Mouse (Mus musculus) lung, postnatal 36 days (tissue): ENCODE data around the gene Spata21.

Experiments
- DNase-seq: peaks from one replicate; pipeline ENCODE4 v3.0.0; 2022; ENCODE audit warnings: mixed read lengths

The Spata21 gene

GRCm38 (mm10) chr4:141076761-141077506 lies 11.2 kb upstream of the Spata21 start:
- peak; percentile 67 for DNase-seq

GRCm38 (mm10) chr4:141077681-141078509 lies 10.2 kb upstream of the Spata21 start, which contains the start of gene Necap2:
Necap2 (minus strand) TSS chr4:141078357.
- DNase-seq, result peak; percentile 97

GRCm38 (mm10) chr4:141078510-141079137 lies 9.5 kb upstream of the Spata21 start:
- no peak for DNase-seq

GRCm38 (mm10) chr4:141086862-141087261 lies 1.3 kb upstream of the Spata21 start:
- no peak for DNase-seq

- DNase-seq, result no peak
Observed at GRCm38 (mm10) chr4:141088714-141089113, 581 bp downstream of the Spata21 start.

GRCm38 (mm10) chr4:141095016-141095415 lies 6.9 kb downstream of the Spata21 start:
- DNase-seq, result no peak

- DNase-seq, result no peak
Observed at GRCm38 (mm10) chr4:141096710-141097109, 8.6 kb downstream of the Spata21 start.

- no peak for DNase-seq
Observed at GRCm38 (mm10) chr4:141098935-141099334, 10.8 kb downstream of the Spata21 start.

- no peak for DNase-seq
Observed at GRCm38 (mm10) chr4:141099956-141100355, 11.8 kb downstream of the Spata21 start.

GRCm38 (mm10) chr4:141101291-141101690 lies 13.2 kb downstream of the Spata21 start:
- DNase-seq, result no peak

GRCm38 (mm10) chr4:141101855-141102254 lies 13.7 kb downstream of the Spata21 start:
- DNase-seq, result peak; percentile 59

- DNase-seq, result no peak
Observed at GRCm38 (mm10) chr4:141106526-141107183, 18.5 kb downstream of the Spata21 start.

GRCm38 (mm10) chr4:141108196-141108732 lies 20.1 kb downstream of the Spata21 start:
- no peak for DNase-seq

- DNase-seq, result peak; percentile 64
Observed at GRCm38 (mm10) chr4:141113831-141114230, 25.7 kb downstream of the Spata21 start.

GRCm38 (mm10) chr4:141114521-141114981 lies 26.4 kb downstream of the Spata21 start:
- peak; percentile 74 for DNase-seq

GRCm38 (mm10) chr4:141115398-141115797 lies 27.3 kb downstream of the Spata21 start:
- no peak for DNase-seq

- DNase-seq, result no peak
Observed at GRCm38 (mm10) chr4:141118691-141119090, 30.6 kb downstream of the Spata21 start.

GRCm38 (mm10) chr4:141120700-141121099 lies 32.6 kb downstream of the Spata21 start:
- peak; percentile 67 for DNase-seq

GRCm38 (mm10) chr4:141122663-141123062 lies 34.5 kb downstream of the Spata21 start:
- DNase-seq, result no peak

GRCm38 (mm10) chr4:141123065-141123464 lies 34.9 kb downstream of the Spata21 start:
- DNase-seq, result no peak

GRCm38 (mm10) chr4:141129190-141129710 lies 41.1 kb downstream of the Spata21 start:
- no peak for DNase-seq

GRCm38 (mm10) chr4:141130704-141131342 lies 42.7 kb downstream of the Spata21 start:
- DNase-seq, result peak; percentile 77
